Mouse (Mus musculus) liver, adult 2 months (tissue): ENCODE data around the gene Ogdhl. TPM values are rescaled to one million over a fixed set of nuclear protein-coding genes. Genes with fewer than 3 reads are reported as not detected.

Source experiments
- DNase-seq: peaks from one replicate; pipeline ENCODE4 v3.0.0-alpha.2; 2011; ENCODE audit warnings: low read depth, low spot score; ENCODE audit errors: extremely low read depth
- H3K27ac ChIP-seq: fragments of 200-500 bp; replicated peaks from 2 replicates; pipeline ENCODE4 v1.5.1; 2012; ENCODE audit warnings: low read depth, mild to moderate bottlenecking, control low read depth, inconsistent platforms, low read length; ENCODE audit not compliant: insufficient read depth
- H3K27me3 ChIP-seq: fragments of 200-500 bp; 2 replicates; pipeline ENCODE4 v1.6.1; 2012; ENCODE audit warnings: mild to moderate bottlenecking, moderate library complexity, low read length, inconsistent platforms; ENCODE audit not compliant: control insufficient read depth, insufficient read depth
- H3K36me3 ChIP-seq: fragments of 200-500 bp; 2 replicates; pipeline ENCODE4 v1.6.1; 2012; ENCODE audit warnings: low read length, inconsistent platforms; ENCODE audit not compliant: control insufficient read depth, insufficient read depth
- H3K4me1 ChIP-seq: fragments of 200-500 bp; 2 replicates; pipeline ENCODE4 v1.6.1; 2011; ENCODE audit warnings: low read length; ENCODE audit not compliant: control insufficient read depth, insufficient read depth
- H3K4me3 ChIP-seq: fragments of 200-500 bp; 2 replicates; pipeline ENCODE4 v1.5.1; 2011; ENCODE audit warnings: low read depth, mild to moderate bottlenecking, control low read depth, low read length, moderate library complexity; ENCODE audit not compliant: insufficient read depth
- H3K79me2 ChIP-seq: fragments of 200-500 bp; 2 replicates; pipeline ENCODE4 v1.6.1; 2012; ENCODE audit warnings: inconsistent platforms, mild to moderate bottlenecking, low read length, moderate library complexity; ENCODE audit not compliant: control insufficient read depth, insufficient read depth
- H3K9ac ChIP-seq: fragments of 200-500 bp; 2 replicates; pipeline ENCODE4 v1.6.1; 2012; ENCODE audit warnings: low read depth, mild to moderate bottlenecking, control low read depth, inconsistent platforms, low read length
- CTCF ChIP-seq: fragments of 200-500 bp; IDR thresholded peaks from 2 replicates; pipeline ENCODE4 v1.5.1; 2011; ENCODE audit warnings: low read depth, low read length, control low read depth
- POLR2A ChIP-seq: fragments of 200-500 bp; IDR thresholded peaks from 2 replicates; pipeline ENCODE4 v1.6.1; 2011; ENCODE audit warnings: low read length, control low read depth; ENCODE audit not compliant: insufficient read depth; ENCODE audit errors: extremely low read depth
- WGBS: fragments of 180-500 bp; shearing (Covaris S2); methylation state at CpG from one replicate; pipeline ENCODE4 v1.1.7; 2018; 5-methylcytosine and 5-hydroxymethylcytosine counted together
- polyA plus RNA-seq: library from polyadenylated mRNA; depleted of rRNA; stranded (reverse); fragments of >200 nt; gene quantifications from 2 replicates; pipeline ENCODE4 v1.2.3, GENCODE M21; 2012
- total RNA-seq: library from RNA; depleted of rRNA; stranded (reverse); fragments of >200 nt; gene quantifications from 2 replicates; pipeline ENCODE4 v1.2.3, GENCODE M21; 2014

The Ogdhl gene
- total and polyA plus RNA-seq, 2 experiments = 0.05 to 0.09 TPM

DNA sequence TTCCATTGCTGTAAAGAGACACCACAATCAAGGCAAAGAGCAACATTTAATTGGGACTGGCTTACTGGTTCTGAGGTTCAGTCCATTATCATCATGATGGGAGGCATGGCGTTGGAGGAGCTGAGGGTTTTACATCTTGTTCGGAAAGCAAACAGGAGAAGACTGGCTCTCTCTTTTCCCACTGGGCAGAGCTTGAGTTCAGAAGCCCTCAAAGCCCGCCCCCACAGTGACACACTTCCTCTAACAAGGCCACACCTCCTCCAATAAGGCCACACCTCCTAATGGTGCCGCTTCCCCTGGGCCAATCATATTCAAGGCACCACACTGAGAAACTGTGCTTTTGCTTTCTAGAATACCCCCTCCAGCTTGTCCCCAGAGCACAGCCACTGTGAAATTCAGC lies 4.0 kb upstream of the Ogdhl start:
- no peak overlapping the region for H3K27ac ChIP-seq
- no peak overlapping the region for H3K4me3 ChIP-seq
- no peaks in the 10 kb centered on the region for H3K79me2 ChIP-seq
- H3K9ac ChIP-seq = no peak overlapping the region
- 18% methylated on average over 4 of the region's 4 CpGs for WGBS
- H3K4me1 ChIP-seq = no peaks in the 10 kb centered on the region; the same call in 1 of the 2 replicates
- peaks cover 3% of the 10 kb centered on the region; the same call in 1 of the 2 replicates for H3K27me3 ChIP-seq
- no peaks in the 10 kb centered on the region for H3K36me3 ChIP-seq
- TF ChIP-seq POLR2A (no peak), CTCF (no peak)
- no peak for DNase-seq

DNA sequence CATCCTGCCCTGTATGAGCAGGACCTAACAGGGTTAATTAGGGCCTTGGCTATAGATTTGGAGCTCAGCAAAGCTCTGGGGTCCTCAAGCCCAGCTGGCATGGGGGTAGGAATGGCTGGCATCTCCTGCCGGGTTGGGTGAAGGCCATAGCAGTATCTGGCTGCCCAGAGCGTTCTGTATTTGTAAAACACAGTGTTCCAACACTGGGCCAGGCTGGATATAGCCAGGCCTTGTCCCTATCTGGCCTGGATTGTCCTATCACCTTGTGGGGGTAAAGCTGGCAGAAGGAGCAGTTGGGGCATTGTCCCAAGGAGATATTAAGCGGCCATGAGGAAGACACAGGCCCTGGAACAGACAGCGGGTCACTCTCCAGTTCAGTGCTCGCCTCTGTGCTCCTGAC lies 1.4 kb downstream of the Ogdhl start:
- peaks cover 3% of the 10 kb centered on the region; the same call in 1 of the 2 replicates for H3K27me3 ChIP-seq
- no peak overlapping the region for H3K27ac ChIP-seq
- 90% methylated on average over 5 of the region's 5 CpGs for WGBS
- no peaks in the 10 kb centered on the region for H3K79me2 ChIP-seq
- no peak overlapping the region for H3K4me3 ChIP-seq
- no peaks in the 10 kb centered on the region; the same call in 1 of the 2 replicates for H3K4me1 ChIP-seq
- TF ChIP-seq CTCF = no peak
- no peak overlapping the region for H3K9ac ChIP-seq
- DNase-seq = no peak
- no peaks in the 10 kb centered on the region for H3K36me3 ChIP-seq

DNA sequence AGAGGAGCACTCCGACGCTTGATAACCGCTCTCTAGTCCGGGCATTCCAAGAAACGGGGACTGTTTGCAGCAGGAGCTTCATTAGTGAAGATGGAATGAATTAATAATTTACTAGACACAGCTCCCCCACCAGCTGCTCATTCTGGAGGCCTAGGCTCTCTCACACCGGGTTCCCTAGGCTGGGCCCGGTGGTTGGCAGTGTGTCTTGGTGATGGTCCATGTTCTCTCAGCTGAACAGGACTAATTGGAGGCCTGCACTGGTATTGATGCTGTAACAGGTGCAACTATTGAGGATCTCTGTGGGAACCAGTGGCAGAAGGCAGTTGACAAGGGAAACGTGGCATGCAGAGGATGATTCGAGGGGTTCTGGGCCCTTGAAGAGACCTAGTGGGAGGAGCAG lies 5.5 kb downstream of the Ogdhl start:
- Histone ChIP-seq H3K4me3 (no peak overlapping the region), H3K4me1 (no peaks in the 10 kb centered on the region), H3K9ac (no peak overlapping the region), H3K36me3 (no peaks in the 10 kb centered on the region), H3K27me3 (no peaks in the 10 kb centered on the region), H3K79me2 (no peaks in the 10 kb centered on the region), H3K27ac (no peak overlapping the region)
- TF ChIP-seq CTCF = no peak
- no peak for TF ChIP-seq POLR2A
- WGBS = 72% methylated on average over 9 of the region's 9 CpGs
- no peak for DNase-seq

DNA sequence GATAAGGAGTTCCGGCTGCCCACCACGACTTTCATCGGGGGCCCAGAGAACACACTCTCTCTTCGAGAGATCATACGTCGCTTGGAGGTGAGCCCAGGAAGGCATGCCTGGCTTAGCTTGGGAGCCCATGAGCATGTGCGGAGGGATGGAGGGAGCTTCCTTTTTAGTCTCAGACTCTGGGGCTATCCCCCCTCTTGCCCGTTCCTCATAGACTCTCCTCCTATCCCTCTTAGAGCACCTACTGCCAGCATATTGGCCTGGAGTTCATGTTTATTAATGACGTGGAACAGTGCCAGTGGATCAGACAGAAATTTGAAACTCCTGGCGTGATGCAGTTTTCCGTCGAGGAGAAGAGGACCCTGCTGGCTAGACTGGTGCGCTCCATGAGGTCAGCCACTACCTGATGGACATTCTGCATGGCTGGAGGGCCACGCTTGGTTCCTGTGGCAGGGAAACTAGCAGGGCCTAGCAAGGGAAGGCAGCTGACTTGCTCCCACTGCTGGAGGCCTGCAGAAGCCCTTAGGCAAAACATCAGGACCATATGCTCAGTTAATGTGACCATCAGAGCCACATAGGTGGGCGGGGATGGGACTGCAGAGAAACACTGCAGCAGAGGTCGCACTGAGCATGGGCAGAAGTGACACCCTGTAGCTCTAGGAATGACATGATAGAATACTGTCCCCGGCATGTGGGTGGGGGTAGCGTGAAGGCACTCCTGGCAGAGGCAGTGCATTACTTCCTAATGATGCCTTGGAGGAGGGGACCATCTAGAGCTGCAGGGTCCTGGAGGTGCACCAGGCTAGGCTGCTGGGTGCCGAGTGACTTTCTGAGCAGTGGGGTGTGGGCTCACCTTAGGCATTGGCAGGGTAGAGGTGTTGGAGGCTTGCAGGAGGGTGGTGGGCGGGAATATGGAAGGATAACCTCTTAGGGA lies 11.0 kb downstream of the Ogdhl start:
- no peak for DNase-seq
- no peaks in the 10 kb centered on the region for H3K36me3 ChIP-seq
- no peak overlapping the region for H3K9ac ChIP-seq
- no peaks in the 10 kb centered on the region for H3K79me2 ChIP-seq
- H3K4me1 ChIP-seq = no peaks in the 10 kb centered on the region
- no peak for TF ChIP-seq CTCF
- TF ChIP-seq POLR2A = no peak
- 92% methylated on average over 20 of the region's 20 CpGs for whole genome bisulfite sequencing
- no peak overlapping the region for H3K27ac ChIP-seq
- no peak overlapping the region for H3K4me3 ChIP-seq
- no peaks in the 10 kb centered on the region for H3K27me3 ChIP-seq

DNA sequence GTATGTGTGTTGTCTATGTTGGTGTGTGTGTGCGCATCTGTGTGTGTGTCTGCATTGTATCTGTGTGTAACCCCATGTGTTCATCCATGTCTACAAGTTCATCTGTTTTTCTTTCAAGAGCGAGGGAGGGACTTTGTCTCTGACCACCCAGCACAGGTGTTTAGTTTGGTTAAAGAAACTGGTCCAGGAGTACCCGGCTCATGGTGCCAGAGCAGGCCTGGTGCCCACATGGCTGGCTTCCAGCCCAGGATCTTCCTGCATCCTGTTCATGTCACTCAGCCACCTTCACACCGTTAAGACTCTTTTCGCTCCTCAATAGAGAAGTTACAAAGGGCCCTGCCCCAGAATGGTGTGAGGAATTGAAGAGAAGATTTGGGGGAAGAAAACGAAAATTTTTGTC lies 14.2 kb downstream of the Ogdhl start:
- no peaks in the 10 kb centered on the region for H3K79me2 ChIP-seq
- no peak overlapping the region for H3K9ac ChIP-seq
- WGBS = 72% methylated on average over 6 of the region's 6 CpGs
- no peak overlapping the region for H3K27ac ChIP-seq
- no peaks in the 10 kb centered on the region for H3K36me3 ChIP-seq
- H3K27me3 ChIP-seq = no peaks in the 10 kb centered on the region
- TF ChIP-seq CTCF (no peak), POLR2A (no peak)
- no peak overlapping the region for H3K4me3 ChIP-seq
- no peak for DNase-seq
- H3K4me1 ChIP-seq = no peaks in the 10 kb centered on the region

DNA sequence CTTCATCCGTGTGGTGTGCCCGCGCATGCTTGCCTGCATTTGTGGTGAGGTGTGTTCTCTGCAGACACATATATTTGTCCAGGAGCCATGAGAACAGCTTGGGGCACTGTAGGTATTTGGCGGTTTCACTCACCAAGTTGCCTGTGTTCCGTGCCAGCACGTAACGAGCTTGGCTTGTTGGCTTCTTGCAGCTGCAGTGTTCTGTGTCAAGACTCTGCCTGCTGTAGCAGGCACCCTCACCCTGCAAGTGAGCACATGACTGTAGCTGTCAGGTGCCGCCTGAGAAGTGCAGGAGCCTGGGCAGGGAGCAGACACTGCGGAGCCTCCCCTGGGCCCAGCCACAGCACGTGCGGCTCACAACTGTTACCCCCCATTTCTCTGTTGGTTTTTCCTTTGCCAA lies 14.7 kb downstream of the Ogdhl start:
- Histone ChIP-seq H3K9ac (no peak overlapping the region), H3K27me3 (no peaks in the 10 kb centered on the region), H3K4me1 (no peaks in the 10 kb centered on the region), H3K27ac (no peak overlapping the region), H3K79me2 (no peaks in the 10 kb centered on the region), H3K36me3 (no peaks in the 10 kb centered on the region), H3K4me3 (no peak overlapping the region)
- 92% methylated on average over 11 of the region's 11 CpGs for WGBS
- DNase-seq = no peak
- TF ChIP-seq POLR2A (no peak), CTCF (no peak)
